Mouse (Mus musculus) lung, postnatal 36 days (tissue): ENCODE results near the gene Galc.
A peak's percentile ranks its signal among the peaks of the same experiment; 100 is the strongest.

ENCODE experiments used
- DNase-seq: peaks from one replicate; pipeline ENCODE4 v3.0.0; 2022; ENCODE audit warnings: mixed read lengths

Gene Galc

GRCm38 (mm10) chr12:98258845-98259517 is at the start of gene Galc:
Gene Galc (minus strand): TSS chr12:98259459.
- DNase-seq: peak; percentile 92

GRCm38 (mm10) chr12:98307179-98307915 is 48.1 kb upstream of the Galc start:
- no peak for DNase-seq

DNA sequence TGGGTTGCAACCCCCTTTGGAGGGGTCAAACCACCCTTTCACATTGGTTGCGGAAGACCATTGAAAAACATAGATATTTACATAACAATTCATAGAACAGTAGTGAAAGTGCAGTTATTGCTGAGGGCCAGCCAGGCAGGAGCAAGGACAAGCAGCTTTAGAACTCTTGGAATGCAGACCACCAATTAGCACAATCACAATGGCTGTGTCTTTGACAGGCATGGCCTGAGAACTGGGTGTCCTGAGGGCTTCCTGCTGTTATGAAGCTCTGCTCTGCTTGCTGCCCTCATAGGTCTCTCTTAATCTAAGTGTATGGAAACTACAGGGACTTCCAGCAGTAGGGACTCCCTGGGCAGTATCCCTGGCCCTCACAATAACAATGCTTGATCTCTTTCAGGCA is 43.8 kb upstream of the Galc start:
- DNase-seq: no peak

DNA sequence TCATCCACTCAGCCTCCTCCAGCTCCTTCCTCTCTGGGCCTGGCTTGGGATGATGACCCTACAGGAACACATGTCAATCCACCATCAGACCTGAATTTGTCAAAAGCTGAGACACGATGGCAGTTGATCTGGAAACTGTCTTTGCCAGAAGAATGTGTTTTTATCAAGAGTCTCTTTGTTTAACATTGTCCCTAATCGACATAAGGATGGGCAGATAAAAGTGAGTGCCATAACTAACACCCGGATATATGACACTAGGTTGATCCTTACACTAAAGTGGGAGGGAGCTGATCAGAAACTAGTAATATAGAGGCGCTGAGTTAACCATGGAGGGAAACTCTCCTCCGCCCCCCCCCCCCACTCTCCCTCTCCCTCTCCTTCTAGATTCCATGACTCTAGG is 42.7 kb upstream of the Galc start:
- DNase-seq: no peak

- DNase-seq: no peak
Measured at GRCm38 (mm10) chr12:98294241-98294640, 35.0 kb upstream of the Galc start.

- DNase-seq: no peak
Measured at GRCm38 (mm10) chr12:98292278-98292677, 33.0 kb upstream of the Galc start.

- DNase-seq: no peak
Measured at GRCm38 (mm10) chr12:98290475-98290874, 31.2 kb upstream of the Galc start.

DNA sequence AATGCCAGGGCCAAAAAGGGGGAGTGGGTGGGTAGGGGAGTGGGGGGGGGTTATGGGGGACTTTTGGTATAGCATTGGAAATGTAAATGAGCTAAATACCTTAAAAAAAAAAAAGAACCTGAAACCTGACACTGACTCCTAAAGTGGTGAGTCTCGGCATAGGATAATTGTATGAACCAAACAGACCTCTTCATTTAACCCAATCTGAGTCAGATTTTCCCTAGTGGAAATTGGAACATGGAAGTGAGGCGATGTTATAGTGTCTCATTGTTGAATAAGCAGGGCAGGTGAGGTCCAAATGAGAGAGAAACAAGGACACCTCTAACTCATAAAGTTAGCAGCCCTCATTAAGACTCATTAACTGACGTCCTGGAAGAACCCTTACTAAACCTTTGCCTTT is 25.2 kb upstream of the Galc start:
- DNase-seq: no peak

- peak; percentile 55 for DNase-seq
Measured at GRCm38 (mm10) chr12:98283487-98283860, 24.2 kb upstream of the Galc start.

- peak; percentile 14 for DNase-seq
Measured at GRCm38 (mm10) chr12:98282776-98283486, 23.7 kb upstream of the Galc start.

- DNase-seq: no peak
Measured at GRCm38 (mm10) chr12:98280996-98281395, 21.7 kb upstream of the Galc start.

GRCm38 (mm10) chr12:98280530-98280929 is 21.3 kb upstream of the Galc start:
- DNase-seq: peak; percentile 72

DNA sequence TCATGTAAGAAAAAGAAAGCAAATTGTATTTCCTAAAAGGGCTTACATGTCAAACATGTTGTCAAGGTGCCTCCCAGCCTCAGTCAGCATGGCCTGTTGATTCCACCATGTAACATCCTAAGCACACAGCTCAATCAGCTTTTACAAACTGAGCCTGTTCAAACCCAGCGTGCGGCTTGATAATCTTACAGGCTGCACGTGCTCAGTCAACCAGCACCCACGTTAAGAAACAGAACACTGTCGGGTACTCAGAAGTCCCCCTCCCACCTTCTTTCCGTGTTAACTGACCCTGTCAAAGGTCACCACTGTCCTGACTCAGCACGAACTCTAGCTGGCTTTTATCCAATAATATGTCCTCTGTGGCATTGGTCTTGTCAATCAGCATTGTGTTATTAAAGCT is 13.2 kb upstream of the Galc start:
- DNase-seq: no peak

GRCm38 (mm10) chr12:98270810-98271566 is 11.7 kb upstream of the Galc start:
- no peak for DNase-seq

DNA sequence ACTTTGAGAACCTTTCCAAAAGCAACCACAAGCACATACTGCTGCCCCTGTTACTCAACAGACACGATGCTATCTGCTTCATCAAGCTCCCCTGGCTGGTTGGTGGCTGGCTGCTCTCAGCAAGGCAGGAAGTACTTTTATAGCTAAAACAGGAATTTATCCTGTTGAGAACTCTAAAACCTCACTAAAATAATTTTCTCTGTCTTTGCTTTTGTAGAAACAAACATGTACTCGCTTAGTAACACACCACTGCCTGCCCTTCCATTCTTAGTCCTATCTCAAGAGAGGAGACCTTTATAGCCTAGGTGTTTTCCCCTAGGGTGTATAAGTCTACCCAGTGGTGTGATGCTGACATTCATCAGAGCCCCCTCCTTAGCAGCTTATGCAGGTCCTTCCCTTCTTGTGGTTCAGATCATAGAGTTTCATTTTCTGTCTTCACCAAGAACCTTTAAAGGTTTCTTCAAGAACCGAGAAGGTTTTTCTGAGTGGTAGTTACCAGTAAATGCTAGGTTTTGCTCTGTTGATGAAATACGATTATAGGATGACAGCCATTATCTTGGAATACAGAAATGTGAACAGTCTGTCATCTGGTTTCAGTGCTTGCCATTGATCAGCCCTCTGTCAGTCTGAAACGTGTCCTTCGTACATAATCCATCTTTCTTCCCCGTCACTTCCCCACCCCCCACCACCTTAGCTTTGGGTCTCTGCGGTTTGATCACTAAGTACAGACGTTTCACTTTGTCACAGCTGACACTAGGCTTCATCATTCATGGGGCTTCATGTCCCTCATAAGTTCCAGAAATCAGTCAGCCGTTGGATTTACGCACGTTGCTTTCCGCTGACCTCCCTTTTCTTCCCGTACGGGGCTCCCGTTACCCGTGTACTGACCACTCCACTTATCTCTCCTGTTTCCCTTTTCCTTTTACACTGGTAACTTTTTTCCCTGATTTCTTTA is 10.8 kb upstream of the Galc start:
- DNase-seq: peak; percentile 20

GRCm38 (mm10) chr12:98268441-98269369 is 9.4 kb upstream of the Galc start, which contains the start of gene Gpr65:
Gene Gpr65 (plus strand): TSS chr12:98268635.
- peak; percentile 7 for DNase-seq

DNA sequence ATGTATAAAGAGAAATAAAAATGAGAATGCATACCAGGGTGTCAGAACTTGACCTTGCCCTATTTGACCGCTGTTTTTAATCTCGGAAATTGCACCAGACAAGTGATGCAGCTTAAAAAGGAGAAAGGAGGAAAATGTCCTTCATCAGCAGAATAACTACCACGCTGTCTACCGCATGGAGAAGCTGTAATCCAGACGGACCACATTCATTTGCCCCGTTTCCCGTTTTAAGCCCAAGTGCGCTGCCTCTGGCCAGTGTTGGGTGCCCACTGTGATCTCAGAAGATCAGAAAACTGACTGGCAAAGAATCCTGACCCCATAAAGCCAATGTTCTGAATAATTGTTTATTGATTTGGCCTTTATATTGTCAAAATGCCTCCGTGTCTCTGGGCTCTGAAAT is 6.4 kb upstream of the Galc start:
- DNase-seq: no peak

DNA sequence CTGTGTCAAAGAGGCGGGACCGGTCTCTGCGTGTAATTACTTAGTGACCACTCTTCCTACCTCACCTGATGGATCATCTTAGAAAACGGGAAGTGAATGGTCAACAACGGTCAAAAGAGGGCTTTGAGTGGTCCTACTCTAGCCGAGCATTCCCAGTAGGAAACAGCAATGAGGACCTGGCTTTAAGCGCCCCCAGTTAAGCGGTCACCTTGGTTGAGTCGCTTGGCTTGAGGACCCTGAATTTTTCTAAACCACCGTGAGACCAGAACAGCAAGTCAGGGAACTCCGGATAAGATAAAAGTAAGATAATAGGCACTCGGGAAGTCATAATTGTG is 226 bp upstream of the Galc start:
- no peak for DNase-seq

GRCm38 (mm10) chr12:98258371-98258844 is 851 bp downstream of the Galc start:
- DNase-seq: no peak

DNA sequence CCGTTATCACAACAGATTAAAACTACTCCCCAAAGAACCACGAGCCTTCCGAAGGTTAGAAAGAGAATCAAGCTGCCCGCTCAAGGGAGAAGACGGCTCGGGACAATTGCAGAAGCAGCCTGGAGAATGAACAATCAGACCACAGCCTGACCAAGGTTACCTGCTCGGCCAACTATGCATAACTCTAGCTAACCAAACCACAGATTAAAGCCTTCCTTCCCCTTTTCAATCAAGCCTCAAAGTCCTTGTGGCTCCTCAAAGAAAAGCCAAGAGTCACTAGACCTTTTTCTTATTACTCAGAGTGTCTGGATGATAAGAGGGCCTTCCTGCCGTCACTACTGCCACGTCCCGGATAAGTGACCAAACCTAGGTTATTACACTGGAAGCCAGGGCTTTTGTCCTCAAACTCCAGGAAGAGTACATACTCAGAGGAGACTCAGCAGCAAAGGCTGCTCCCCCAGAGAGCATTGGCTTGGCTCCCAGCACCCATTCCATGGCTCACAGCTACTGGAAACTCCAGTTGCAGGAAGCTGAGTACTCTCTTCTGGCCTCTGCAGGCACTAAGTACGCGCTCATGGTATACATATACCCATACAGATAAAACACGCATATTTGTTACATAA is 3.8 kb downstream of the Galc start:
- peak; percentile 51 for DNase-seq
